Mouse (Mus musculus): ENCODE measurements around the gene Serping1. TPM values are rescaled to one million over a fixed set of nuclear protein-coding genes. Genes with fewer than 3 reads are reported as not detected.

The Serping1 gene
- polyA plus RNA-seq, 1 experiment from 2014 or later = 49.4 TPM

DNA sequence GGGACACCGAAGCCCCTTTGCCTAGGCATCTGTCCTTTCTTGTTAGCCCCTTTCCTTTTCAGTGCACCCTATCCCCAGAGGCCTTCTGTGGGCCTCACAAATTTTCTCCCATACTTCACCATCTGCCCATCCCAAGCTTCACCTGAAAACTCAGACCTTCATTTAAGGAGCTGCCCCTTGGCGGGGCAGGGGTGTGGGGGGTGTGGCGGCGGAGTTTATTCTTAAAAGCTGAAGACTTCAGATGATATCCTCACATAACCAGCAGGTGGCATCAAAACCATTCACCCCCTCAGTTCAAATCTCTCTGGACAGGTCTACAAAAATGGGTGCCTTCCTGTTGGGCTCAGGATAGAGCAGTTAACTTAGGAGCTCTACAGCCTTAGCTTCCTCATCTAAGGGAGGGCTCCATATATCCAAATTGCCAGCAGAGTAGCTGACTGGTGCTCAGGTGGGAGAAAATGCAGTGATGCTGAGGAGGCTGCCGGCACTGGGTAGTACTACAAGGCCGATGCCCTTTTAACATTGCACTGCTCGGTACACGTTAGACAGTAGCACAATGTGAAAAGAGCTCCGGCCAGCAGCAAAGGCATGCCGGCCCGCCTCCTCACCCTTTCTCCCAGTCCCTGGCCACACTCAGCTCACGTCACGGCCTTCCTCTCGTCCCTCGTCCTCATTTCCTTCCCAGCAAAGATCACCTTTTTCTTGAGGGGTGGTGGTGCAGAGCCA, 34.5 kb downstream of the Serping1 start:
- no peak for ATAC-seq
- peak; percentile 65 for TF ChIP-seq CTCF (IDR thresholded peaks at IDR 0.05; ENCODE audit: low read depth)
- peaks cover 11% of the 10 kb centered on the region; the same call in 1 of the 2 replicates for H3K27me3 ChIP-seq (replicated peaks; ENCODE audit: control insufficient read depth, insufficient read depth, low read length)
- H3K4me3 ChIP-seq (ENCODE audit: low read depth, low read length) = no peak overlapping the region
- no peaks in the 10 kb centered on the region for H3K36me3 ChIP-seq (ENCODE audit: control insufficient read depth, insufficient read depth)
- peaks cover 17% of the 10 kb centered on the region for H3K4me1 ChIP-seq (replicated peaks; ENCODE audit: control insufficient read depth, insufficient read depth, low read length)
- H3K9ac ChIP-seq (ENCODE audit: low read depth, low read length) = no peak overlapping the region
- 81% methylated on average over 15 of the region's 15 CpGs for WGBS
- H3K27ac ChIP-seq (ENCODE audit: low read depth, low read length) = no peak overlapping the region
- H3K9me3 ChIP-seq (ENCODE audit: control insufficient read depth) = no peaks in the 10 kb centered on the region
- no peak overlapping the region for H3K4me2 ChIP-seq (replicated peaks; ENCODE audit: low read depth)

DNA sequence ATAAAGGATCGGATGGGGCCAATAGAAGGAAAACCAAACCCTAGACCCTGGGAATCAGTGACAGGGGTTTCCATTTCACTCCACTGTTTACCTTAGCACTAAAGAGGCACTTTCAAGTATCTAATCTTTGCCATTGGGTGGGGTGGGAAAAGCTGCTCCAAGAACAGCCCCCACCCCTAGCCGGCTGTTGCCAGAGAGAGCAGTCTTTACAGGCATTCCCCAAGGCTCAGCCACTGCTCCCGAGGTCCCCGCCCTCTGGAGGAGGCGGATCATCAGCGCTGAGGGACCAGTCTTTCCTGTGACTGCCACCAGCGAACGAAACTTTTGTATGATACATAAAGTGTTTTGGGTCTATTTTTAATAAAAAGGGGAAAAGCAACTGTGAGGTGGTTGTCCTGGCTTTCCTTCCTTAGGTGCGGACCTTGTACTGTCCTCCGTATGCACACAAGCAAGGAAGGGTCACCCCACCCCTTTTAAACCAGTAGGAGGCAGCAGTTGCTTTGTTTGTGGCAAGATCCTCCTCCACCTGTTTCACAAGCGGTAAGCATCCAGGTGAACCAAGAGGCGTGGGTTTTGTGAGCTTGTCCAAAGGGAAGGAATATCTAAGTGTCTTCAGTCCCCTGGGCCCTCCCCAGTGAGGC, 36.9 kb downstream of the Serping1 start:
- Histone ChIP-seq H3K36me3 (ENCODE audit: control insufficient read depth, insufficient read depth) (no peaks in the 10 kb centered on the region), H3K9ac (ENCODE audit: low read depth, low read length) (no peak overlapping the region), H3K4me2 (replicated peaks; ENCODE audit: low read depth) (peak overlapping the region; percentile 59), H3K27ac (ENCODE audit: low read depth, low read length) (no peak overlapping the region), H3K9me3 (ENCODE audit: control insufficient read depth) (no peaks in the 10 kb centered on the region), H3K4me1 (replicated peaks; ENCODE audit: control insufficient read depth, insufficient read depth, low read length) (peaks cover 17% of the 10 kb centered on the region), H3K27me3 (replicated peaks; ENCODE audit: control insufficient read depth, insufficient read depth, low read length) (peaks cover 24% of the 10 kb centered on the region), H3K4me3 (ENCODE audit: low read depth, low read length) (peak overlapping the region; percentile 18)
- WGBS = under 1% methylated on average over 12 of the region's 12 CpGs
- ATAC-seq = peak; percentile 73
- peak; percentile 86 for TF ChIP-seq CTCF (IDR thresholded peaks at IDR 0.05; ENCODE audit: low read depth)

DNA sequence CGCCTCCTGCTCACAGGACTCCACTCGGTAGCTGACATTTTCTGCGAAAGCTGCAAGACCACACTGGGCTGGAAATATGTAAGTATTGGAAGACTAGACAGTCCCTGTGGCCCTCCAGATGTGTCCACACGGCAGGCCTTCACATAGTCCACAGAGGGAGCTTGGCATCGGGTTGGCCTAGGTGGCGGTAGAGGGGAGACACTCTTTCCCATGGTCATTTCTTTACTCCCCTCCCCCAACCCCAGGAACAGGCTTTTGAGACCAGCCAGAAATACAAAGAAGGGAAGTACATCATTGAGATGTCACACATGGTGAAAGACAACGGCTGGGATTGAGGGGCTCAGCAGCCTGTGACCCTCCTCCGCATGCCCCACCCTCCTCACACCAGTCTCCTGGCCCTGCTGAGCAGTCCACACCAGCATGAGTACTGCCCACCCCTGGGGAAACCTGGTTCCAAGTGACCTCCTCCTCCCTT, 37.8 kb downstream of the Serping1 start:
- H3K9ac ChIP-seq (ENCODE audit: low read depth, low read length) = no peak overlapping the region
- peaks cover 15% of the 10 kb centered on the region for H3K4me1 ChIP-seq (replicated peaks; ENCODE audit: control insufficient read depth, insufficient read depth, low read length)
- WGBS = 9% methylated on average over 8 of the region's 8 CpGs

DNA sequence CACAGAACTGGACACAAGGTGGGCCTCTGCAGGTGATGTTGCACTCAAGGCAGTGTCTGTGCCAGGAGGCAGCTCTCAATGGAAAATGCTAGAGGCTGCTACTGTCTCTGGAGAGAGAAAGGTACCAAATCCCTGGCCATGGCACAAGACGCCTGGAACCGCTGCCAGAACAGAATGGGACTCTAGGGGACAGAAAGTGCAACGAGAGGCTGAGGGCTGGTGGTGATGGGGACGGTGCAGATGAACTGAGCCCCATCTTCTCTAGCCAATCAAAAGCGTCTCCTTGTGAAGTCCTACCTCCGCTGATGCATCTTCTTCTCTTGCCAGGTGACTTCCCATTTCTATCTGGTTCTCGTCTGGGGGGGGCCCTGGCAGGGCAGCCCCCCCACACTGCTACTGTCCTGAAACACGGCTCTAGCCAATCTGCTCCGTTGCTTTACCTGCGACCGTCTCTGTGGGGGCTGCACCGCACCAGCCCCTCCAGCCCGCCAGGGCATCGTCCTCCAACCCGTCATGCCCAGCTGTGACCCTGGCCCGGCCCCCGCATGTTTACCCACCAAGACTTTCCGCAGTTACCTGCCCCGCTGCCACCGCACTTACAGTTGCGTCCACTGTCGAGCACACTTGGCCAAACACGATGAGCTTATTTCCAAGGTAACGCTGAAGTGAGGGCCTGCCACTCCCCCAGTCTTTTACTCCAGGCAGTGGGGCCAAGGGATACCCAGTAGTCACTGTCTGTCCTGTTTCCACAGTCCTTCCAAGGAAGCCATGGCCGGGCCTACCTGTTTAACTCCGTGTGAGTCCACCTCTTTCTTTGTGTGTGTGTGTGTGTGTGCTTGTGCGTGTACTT, 38.7 kb downstream of the Serping1 start:
- H3K27ac ChIP-seq (ENCODE audit: low read depth, low read length) = no peak overlapping the region
- H3K4me2 ChIP-seq (replicated peaks; ENCODE audit: low read depth) = no peak overlapping the region; the same call in 1 of the 2 replicates
- H3K4me1 ChIP-seq (replicated peaks; ENCODE audit: control insufficient read depth, insufficient read depth, low read length) = 0 out of 2 replicates have a peak, but pooled peaks cover 8% of the 10 kb centered on the region
- no peak overlapping the region for H3K9ac ChIP-seq (ENCODE audit: low read depth, low read length)
- H3K27me3 ChIP-seq (replicated peaks; ENCODE audit: control insufficient read depth, insufficient read depth, low read length) = peaks cover 24% of the 10 kb centered on the region
- no peak for TF ChIP-seq CTCF (IDR thresholded peaks at IDR 0.05; ENCODE audit: low read depth)
- WGBS = 6% methylated on average over 27 of the region's 27 CpGs
- no peaks in the 10 kb centered on the region for H3K36me3 ChIP-seq (ENCODE audit: control insufficient read depth, insufficient read depth)
- no peaks in the 10 kb centered on the region for H3K9me3 ChIP-seq (ENCODE audit: control insufficient read depth)
- no peak for ATAC-seq
- no peak overlapping the region for H3K4me3 ChIP-seq (ENCODE audit: low read depth, low read length)

More for the DNA sequence above, 37.8 kb downstream of the Serping1 start:
- Histone ChIP-seq H3K27me3 (replicated peaks; ENCODE audit: control insufficient read depth, insufficient read depth, low read length) (peaks cover 24% of the 10 kb centered on the region), H3K9me3 (ENCODE audit: control insufficient read depth) (no peaks in the 10 kb centered on the region), H3K27ac (ENCODE audit: low read depth, low read length) (peak overlapping the region; percentile 41; the same call in 1 of the 2 replicates), H3K4me2 (replicated peaks; ENCODE audit: low read depth) (peak overlapping the region; percentile 24; the same call in 1 of the 2 replicates), H3K4me3 (ENCODE audit: low read depth, low read length) (no peak overlapping the region), H3K36me3 (ENCODE audit: control insufficient read depth, insufficient read depth) (no peaks in the 10 kb centered on the region)
- ATAC-seq = no peak
- TF ChIP-seq CTCF (IDR thresholded peaks at IDR 0.05; ENCODE audit: low read depth) = peak; percentile 58

DNA sequence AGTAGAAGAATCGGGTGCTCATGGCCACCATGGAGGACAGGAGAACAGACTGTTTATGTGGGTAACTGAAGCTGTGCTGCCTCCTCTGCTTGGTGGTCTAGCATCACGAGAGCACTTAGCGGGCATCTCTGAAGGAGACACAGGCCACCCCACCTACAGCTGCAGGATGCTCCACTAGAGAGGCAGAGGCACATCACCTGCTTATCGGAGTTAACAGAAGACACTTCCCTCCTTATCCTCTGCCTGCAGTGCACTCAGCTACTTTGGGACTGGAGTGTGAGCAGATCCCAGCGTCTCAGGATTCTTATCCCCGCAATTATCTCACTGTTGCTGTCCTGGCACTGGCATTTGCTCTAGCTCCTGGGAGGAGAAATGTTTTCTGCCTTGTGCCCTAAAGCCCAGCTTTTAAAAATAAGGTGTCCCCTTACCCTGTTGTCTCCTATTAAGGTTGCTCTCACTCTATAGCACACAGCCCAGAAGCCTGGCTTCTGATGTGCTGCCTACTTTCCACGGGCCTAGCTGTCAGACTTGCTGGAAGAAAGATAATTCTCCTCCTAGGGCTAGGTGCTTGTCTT, 39.8 kb downstream of the Serping1 start:
- no peak for TF ChIP-seq CTCF (IDR thresholded peaks at IDR 0.05; ENCODE audit: low read depth)
- peak overlapping the region; percentile 56; the same call in 1 of the 2 replicates for H3K4me2 ChIP-seq (replicated peaks; ENCODE audit: low read depth)
- no peaks in the 10 kb centered on the region for H3K36me3 ChIP-seq (ENCODE audit: control insufficient read depth, insufficient read depth)
- H3K4me1 ChIP-seq (replicated peaks; ENCODE audit: control insufficient read depth, insufficient read depth, low read length) = 0 out of 2 replicates have a peak, but pooled peaks cover 5% of the 10 kb centered on the region
- H3K9ac ChIP-seq (ENCODE audit: low read depth, low read length) = no peak overlapping the region
- H3K27me3 ChIP-seq (replicated peaks; ENCODE audit: control insufficient read depth, insufficient read depth, low read length) = peaks cover 24% of the 10 kb centered on the region
- no peak overlapping the region for H3K4me3 ChIP-seq (ENCODE audit: low read depth, low read length)
- ATAC-seq = no peak
- H3K9me3 ChIP-seq (ENCODE audit: control insufficient read depth) = no peaks in the 10 kb centered on the region
- WGBS = 10% methylated on average over 7 of the region's 7 CpGs
- H3K27ac ChIP-seq (ENCODE audit: low read depth, low read length) = no peak overlapping the region

Data from intestine, postnatal 0 days (tissue).